Mouse (Mus musculus) lung, postnatal 25 days (tissue): ENCODE measurements around the gene Gm21970.

Experiments
- DNase-seq: peaks from one replicate; pipeline ENCODE4 v3.0.0; 2022; ENCODE audit warnings: low spot score

Gm21970 gene

GRCm38 (mm10) chr16:91391421-91391820 is at the start of gene Gm21970:
Gene Gm21970 (plus strand): TSS chr16:91391721.
- DNase-seq = no peak

- DNase-seq = no peak
Measured at GRCm38 (mm10) chr16:91346491-91346890, 45.0 kb upstream of the Gm21970 start.

- DNase-seq = no peak
Measured at GRCm38 (mm10) chr16:91347491-91348263, 43.8 kb upstream of the Gm21970 start.

- DNase-seq = no peak
Measured at GRCm38 (mm10) chr16:91348264-91348565, 43.3 kb upstream of the Gm21970 start.

GRCm38 (mm10) chr16:91348588-91349330 is 42.8 kb upstream of the Gm21970 start:
- DNase-seq = no peak

GRCm38 (mm10) chr16:91352084-91352562 is 39.4 kb upstream of the Gm21970 start:
- DNase-seq = peak; percentile 71

GRCm38 (mm10) chr16:91352749-91353148 is 38.8 kb upstream of the Gm21970 start:
- no peak for DNase-seq

GRCm38 (mm10) chr16:91353177-91353576 is 38.3 kb upstream of the Gm21970 start:
- no peak for DNase-seq

GRCm38 (mm10) chr16:91353638-91354037 is 37.9 kb upstream of the Gm21970 start:
- no peak for DNase-seq

GRCm38 (mm10) chr16:91354599-91354998 is 36.9 kb upstream of the Gm21970 start:
- no peak for DNase-seq

GRCm38 (mm10) chr16:91355160-91355559 is 36.4 kb upstream of the Gm21970 start:
- DNase-seq = peak; percentile 59

GRCm38 (mm10) chr16:91356760-91357525 is 34.6 kb upstream of the Gm21970 start:
- DNase-seq = no peak

- no peak for DNase-seq
Measured at GRCm38 (mm10) chr16:91357526-91357900, 34.0 kb upstream of the Gm21970 start.

GRCm38 (mm10) chr16:91358555-91358954 is 33.0 kb upstream of the Gm21970 start:
- peak; percentile 81 for DNase-seq

GRCm38 (mm10) chr16:91359531-91359930 is 32.0 kb upstream of the Gm21970 start:
- no peak for DNase-seq

- DNase-seq = no peak
Measured at GRCm38 (mm10) chr16:91360162-91360561, 31.4 kb upstream of the Gm21970 start.

GRCm38 (mm10) chr16:91362006-91362405 is 29.5 kb upstream of the Gm21970 start:
- DNase-seq = no peak

- peak; percentile 74 for DNase-seq
Measured at GRCm38 (mm10) chr16:91362616-91363272, 28.8 kb upstream of the Gm21970 start.

GRCm38 (mm10) chr16:91363483-91363882 is 28.0 kb upstream of the Gm21970 start:
- peak; percentile 81 for DNase-seq

GRCm38 (mm10) chr16:91366567-91366966 is 25.0 kb upstream of the Gm21970 start:
- DNase-seq = no peak

- DNase-seq = no peak
Measured at GRCm38 (mm10) chr16:91367066-91367465, 24.5 kb upstream of the Gm21970 start.
